Mouse (Mus musculus): ENCODE measurements at regions not wholly inside any gene's neighbourhood (a gene's known extent, or its start where the extent isn't known, plus 50 kb on each side); places are given as distances from the start of the nearest gene placed in this dataset.
A peak's percentile ranks its signal among the peaks of the same experiment; 100 is the strongest.

- DNase-seq (ENCODE audit: low spot score in 2 of 2), result no peak
Measured at GRCm38 (mm10) chr2:57772315-57772714, 225.4 kb upstream of the Galnt5 start.

- DNase-seq (ENCODE audit: low spot score in 2 of 2), result no peak
Measured at GRCm38 (mm10) chr2:57776154-57776553, 221.5 kb upstream of the Galnt5 start.

- no peak for DNase-seq (ENCODE audit: low spot score in 2 of 2)
Measured at GRCm38 (mm10) chr2:57780836-57781235, 216.8 kb upstream of the Galnt5 start.

GRCm38 (mm10) chr2:57793519-57794296 lies 204.0 kb upstream of the Galnt5 start:
- no peak for DNase-seq (ENCODE audit: low spot score in 2 of 2)

- DNase-seq (ENCODE audit: low spot score in 2 of 2), result no peak
Measured at GRCm38 (mm10) chr2:57799279-57799678, 198.4 kb upstream of the Galnt5 start.

DNA sequence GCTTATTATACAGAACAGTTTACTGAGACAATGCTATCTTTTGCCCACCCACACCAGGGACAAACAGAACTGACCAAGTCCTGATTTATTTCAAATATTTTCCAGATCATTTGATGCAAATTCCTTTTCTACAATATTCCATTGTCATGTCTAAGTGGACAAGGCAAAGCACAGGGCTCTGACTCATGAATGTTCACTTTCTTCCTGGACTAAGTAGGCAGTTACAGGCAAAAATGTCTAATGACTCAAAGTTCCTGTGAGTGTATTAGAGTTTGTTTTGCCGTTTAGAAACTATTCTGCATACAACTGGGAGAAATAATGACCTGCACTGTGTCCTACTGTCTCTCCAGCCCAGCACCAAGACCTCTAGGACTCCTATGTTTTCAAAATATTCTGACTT lies 189.8 kb upstream of the Galnt5 start:
- no peak for DNase-seq (ENCODE audit: low spot score in 2 of 2)

GRCm38 (mm10) chr2:57812996-57813395 lies 184.7 kb upstream of the Galnt5 start:
- DNase-seq (ENCODE audit: low spot score in 2 of 2), result no peak

DNA sequence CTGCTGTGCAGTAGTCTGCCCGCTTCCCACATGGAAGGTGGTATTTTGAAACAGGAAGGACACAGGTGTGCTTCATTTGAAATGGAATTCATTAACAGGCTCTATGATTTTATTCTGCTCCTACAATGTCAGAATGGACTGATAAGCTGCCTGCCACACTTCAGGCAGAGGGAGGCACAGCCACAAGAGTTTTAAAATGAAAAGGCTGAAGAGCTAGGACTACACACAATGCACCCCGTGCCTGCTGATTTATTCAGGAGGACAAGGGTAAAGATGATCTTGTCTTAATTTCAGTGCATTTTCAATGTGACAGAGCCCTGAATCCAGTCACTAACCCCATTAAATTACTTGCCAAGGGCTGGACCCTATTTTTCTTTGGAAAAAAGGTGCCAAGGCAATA lies 177.3 kb upstream of the Galnt5 start:
- no peak for DNase-seq (ENCODE audit: low spot score in 2 of 2)

- DNase-seq (ENCODE audit: low spot score in 2 of 2), result no peak
Measured at GRCm38 (mm10) chr2:57820923-57821322, 176.8 kb upstream of the Galnt5 start.

- DNase-seq (ENCODE audit: low spot score in 2 of 2), result no peak
Measured at GRCm38 (mm10) chr2:57828284-57828683, 169.4 kb upstream of the Galnt5 start.

DNA sequence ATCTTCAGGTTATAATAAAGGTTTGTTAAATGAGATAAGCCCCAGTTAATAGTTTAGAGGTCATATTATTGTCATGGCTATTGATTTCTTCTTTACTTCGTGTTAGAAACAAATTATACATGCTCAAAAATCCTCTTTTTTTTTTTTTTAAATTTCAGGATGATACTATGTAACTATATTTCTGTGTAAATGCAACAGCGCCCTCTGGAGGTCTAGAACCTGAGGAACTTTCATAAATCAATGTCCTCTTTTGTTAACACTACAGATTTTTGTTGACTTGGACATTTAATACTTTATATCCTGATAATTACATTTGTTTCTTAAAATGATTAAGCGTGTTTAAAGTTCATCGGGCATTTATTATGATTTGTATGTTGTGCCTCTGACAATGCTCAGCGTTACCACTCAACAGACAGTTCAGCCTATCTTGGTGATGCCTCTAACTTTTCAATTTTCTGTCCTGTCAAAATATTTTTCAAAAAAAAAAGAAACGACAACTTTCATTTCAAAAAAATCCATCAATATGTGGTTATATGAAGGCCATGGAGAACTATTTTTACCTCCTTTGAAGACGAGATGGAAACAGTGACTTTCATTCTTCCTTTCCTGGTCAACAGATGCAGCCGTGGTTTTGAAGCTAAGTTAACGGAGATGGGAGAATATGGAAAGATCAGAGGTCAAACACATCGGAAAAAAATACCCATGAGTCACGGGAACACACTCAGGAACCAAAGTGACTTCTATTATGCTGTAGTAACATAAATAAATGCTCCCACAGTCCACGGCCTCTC lies 164.9 kb upstream of the Galnt5 start:
- DNase-seq (ENCODE audit: low spot score in 2 of 2), result peak; percentile 5 to 31

GRCm38 (mm10) chr2:57845135-57845534 lies 152.5 kb upstream of the Galnt5 start:
- DNase-seq (ENCODE audit: low spot score in 2 of 2), result no peak

DNA sequence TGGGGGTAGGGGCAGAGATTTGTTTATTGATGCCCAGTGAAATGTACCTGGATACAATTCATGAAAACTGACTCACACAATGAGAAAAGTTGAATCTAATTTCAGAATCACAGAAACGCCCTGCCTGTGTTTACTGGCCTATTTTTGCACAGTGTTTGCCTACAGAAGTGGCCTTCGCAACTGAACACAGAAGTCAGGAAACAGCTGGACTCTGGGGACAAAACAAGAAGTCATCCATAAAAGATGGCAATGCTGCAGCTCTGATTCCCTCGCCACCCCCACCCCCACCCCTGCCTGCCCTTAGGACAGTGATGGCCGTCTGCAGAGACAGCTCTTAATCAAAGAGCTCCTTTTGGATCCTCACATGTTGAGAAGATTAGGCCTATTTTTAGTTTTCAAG lies 150.0 kb upstream of the Galnt5 start:
- DNase-seq (ENCODE audit: low spot score in 2 of 2), result no peak

- DNase-seq (ENCODE audit: low spot score in 2 of 2), result no peak
Measured at GRCm38 (mm10) chr2:57849338-57850057, 148.2 kb upstream of the Galnt5 start.

DNA sequence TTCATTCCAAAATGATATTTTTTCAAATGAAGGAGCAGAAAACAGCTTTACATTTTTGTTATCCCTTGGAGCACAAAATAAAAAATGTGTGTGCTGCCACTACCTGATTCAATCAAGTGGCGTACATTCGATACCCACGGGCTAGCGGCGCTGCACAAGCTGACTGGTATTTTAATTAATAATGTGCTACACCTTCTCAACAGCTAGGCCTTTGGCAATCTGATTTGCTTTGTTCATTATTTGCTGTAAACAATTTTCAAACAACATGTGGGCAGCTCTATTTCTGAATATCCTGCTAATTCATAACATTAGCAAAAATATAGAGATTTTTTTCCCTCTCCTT lies 147.7 kb upstream of the Galnt5 start:
- no peak for DNase-seq (ENCODE audit: low spot score in 2 of 2)

GRCm38 (mm10) chr2:57856524-57857107 lies 141.1 kb upstream of the Galnt5 start:
- no peak for DNase-seq (ENCODE audit: low spot score in 2 of 2)

- DNase-seq (ENCODE audit: low spot score in 2 of 2), result no peak
Measured at GRCm38 (mm10) chr2:57865289-57865688, 132.4 kb upstream of the Galnt5 start.

DNA sequence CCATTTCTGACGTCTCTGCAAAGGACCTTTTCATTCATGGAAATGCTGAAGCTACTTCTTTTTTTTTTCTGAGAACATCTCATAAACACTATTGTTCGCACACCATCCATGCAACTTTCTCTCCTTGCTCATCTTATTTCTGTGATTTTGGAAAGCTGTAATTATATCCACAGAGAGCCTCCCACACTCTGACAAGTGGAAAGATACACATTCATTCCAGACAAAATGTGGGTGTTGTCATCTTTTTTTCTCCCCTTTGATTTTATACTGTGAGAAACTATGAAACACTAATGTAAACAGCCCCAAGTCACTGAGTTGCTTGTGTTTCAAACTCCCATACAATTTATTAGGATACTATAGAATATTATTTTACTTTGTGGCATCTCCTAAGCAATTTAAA lies 129.6 kb upstream of the Galnt5 start:
- no peak for DNase-seq (ENCODE audit: low spot score in 2 of 2)

DNA sequence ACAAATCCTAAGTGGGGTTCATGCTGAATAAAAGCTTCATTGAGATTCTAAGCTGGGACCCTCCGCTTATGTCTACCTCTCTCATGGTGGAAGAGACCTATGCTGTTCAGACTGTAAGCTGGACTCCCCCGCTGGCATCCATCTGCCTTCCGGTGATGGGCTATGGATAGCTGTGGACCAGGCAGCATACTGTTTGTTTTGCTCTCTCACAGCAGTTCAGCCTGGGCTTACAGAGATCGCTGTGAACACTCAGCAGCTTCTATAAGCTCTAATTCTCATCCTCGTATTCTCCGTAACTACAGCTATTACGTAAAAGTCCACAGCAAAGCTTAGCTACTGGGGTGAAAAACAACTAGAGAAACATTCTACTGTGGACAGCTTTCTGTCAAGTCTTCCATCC lies 97.5 kb upstream of the Galnt5 start:
- no peak for DNase-seq (ENCODE audit: low spot score in 2 of 2)

- peak; percentile 25 to 42 for DNase-seq (ENCODE audit: low spot score in 2 of 2)
Measured at GRCm38 (mm10) chr2:57900580-57901247, 97.0 kb upstream of the Galnt5 start.

GRCm38 (mm10) chr2:57905184-57905583 lies 92.5 kb upstream of the Galnt5 start:
- DNase-seq (ENCODE audit: low spot score in 2 of 2), result no peak

DNA sequence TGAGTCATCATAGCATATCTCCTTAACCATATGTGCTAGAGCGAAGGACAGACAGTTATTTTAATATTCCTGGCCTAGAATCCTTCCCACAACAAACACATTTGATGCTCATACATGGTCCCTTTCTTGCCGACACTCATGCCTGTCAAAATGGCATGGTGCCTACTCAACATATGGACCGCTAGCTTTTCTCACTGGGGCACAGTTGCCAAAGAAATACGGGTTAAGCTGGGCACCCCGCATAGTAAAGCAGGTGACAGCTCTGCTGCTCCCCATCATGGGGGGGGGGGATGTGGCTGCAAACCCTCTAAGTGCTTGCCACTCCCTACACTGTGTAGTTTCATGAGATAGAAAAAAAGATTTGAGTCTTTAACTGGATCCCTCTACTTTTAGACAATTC lies 90.7 kb upstream of the Galnt5 start:
- peak in 1 of 2 experiments; percentile 15 for DNase-seq (ENCODE audit: low spot score in 2 of 2)
